Mouse (Mus musculus) G1E (cell line): ENCODE data around the gene Rnf133.

Experiments
- CTCF ChIP-seq: IDR thresholded peaks from 2 replicates; pipeline ENCODE4 v1.5.1; 2012; ENCODE audit warnings: low read depth, low read length, inconsistent platforms, mixed read lengths
- POLR2AphosphoS5 ChIP-seq: IDR thresholded peaks from 2 replicates; pipeline ENCODE4 v1.6.1; 2012; ENCODE audit warnings: low read depth, low read length, inconsistent platforms; ENCODE audit not compliant: insufficient replicate concordance
- TAL1 ChIP-seq: conservative IDR thresholded peaks from 2 replicates; pipeline ENCODE4 v1.6.1; 2012; ENCODE audit warnings: low read depth, low read length, inconsistent platforms, mixed read lengths

DNA sequence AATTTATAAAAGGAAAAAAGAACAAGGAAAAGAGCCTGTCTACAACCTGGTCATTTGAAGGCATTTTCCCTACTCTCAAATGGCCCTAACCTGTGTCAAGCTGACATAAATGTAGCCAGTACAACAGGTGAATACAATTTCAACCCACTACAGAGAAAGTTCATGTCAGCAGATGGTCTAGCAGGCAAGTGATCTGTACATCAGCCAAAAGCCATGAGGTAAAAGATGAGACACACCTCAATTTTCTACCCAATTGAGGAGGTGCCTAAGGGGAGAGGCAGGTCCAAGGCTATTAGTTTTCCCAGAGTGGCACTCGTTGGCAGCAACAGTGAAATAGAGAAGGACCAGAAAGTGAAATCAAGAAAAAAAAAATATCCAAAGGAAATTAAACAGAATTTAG lies 28.1 kb upstream of the Rnf133 start:
- no peak for TF ChIP-seq POLR2AphosphoS5
- no peak for TF ChIP-seq CTCF
- TF ChIP-seq TAL1, result no peak
